Mouse (Mus musculus) testis, adult 2 months (tissue): ENCODE results near the gene Lrmda.

Experiments
- CTCF ChIP-seq: fragments of 200-500 bp; IDR thresholded peaks from 2 replicates; pipeline ENCODE4 v1.5.1; 2012; ENCODE audit warnings: low read depth, mild to moderate bottlenecking, inconsistent platforms, low read length, moderate library complexity; ENCODE audit not compliant: control insufficient read depth, insufficient read depth, insufficient replicate concordance
- POLR2A ChIP-seq: fragments of 200-500 bp; IDR thresholded peaks from 2 replicates; pipeline ENCODE4 v1.6.1; 2012; ENCODE audit warnings: low read depth, mild to moderate bottlenecking, inconsistent platforms, low read length, moderate library complexity; ENCODE audit not compliant: control insufficient read depth

GRCm38 (mm10) chr14:22549166-22549565, 529.7 kb downstream of the Lrmda start:
- TF ChIP-seq POLR2A = no peak
- TF ChIP-seq CTCF = no peak
